Mouse (Mus musculus) duodenum, adult 2 months (tissue): ENCODE measurements around the gene Gm3336. TPM values are rescaled to one million over a fixed set of nuclear protein-coding genes. Genes with fewer than 3 reads are reported as not detected.

ENCODE experiments used
- polyA plus RNA-seq: library from polyadenylated mRNA; depleted of rRNA; stranded (reverse); fragments of >200 nt; gene quantifications from 2 replicates; pipeline ENCODE4 v1.2.3, GENCODE M21; 2012; ENCODE audit warnings: low replicate concordance; rRNA removed

Gene Gm3336
- polyA plus RNA-seq, result 39.9 and 50.2 TPM in 2 replicates

DNA sequence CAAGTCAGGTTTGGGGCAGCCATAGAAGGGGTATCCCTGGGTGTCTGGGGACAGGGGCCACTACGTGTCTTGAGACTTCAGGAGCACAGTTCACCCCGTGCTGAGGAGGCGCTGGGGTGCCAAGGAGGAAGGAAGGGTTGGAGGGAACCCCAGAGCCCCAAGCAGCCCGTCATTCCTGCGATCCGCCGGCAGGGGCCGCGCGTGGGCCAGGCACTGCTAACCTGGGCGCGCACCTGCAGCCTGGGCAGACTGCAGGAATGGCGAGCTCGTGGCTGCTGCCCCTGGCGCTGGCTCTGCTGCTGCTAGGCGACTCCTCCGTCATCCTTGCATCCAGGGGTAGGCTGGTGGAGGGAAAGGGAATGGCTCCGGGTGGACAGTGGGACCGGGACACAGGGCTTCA lies at the start of gene Gm3336:
Gene Gm3336 (plus strand): TSS at position 247 of the 400 bp plus-strand sequence.

DNA sequence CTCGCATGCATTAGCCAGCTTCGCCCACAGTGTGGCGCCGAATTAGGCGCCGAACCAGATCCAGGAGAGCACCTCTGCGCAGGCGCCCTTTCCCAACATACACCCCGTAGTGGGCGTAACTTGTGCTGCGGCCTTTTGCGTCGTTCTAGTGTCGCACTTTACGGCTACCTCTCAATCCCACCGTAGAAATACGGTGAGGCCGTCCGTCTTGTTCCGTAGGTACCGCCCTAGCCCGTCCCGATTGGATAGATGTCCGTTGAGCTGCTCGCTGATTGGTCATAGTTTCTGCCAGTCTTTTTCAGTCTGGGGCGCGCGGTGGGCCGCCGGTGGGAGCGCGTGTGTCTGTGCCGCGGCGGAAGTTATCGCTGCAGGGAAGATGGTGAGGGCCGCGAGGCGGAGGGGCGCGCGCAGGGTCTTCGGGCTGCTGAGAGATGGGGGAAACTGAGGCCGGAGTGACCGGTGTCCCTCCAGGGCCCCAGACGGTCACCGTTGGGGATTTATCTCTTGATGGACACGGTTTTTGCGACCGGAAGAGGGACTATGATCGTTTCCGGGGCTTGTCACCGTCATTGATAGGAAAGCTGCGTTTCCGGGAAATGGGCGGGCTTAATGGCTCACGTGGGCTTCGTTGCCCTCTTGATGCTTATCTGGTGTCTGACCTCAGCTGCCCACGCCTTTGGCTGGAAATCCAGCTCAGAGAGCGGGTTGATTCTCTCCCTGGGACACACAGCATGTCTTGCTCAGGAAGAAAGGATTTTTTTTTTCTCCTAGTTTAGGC lies 45.1 kb upstream of the Gm3336 start, which contains the start of gene Lsm4:
Gene Lsm4 (plus strand): TSS at position 170 of the 778 bp plus-strand sequence.

DNA sequence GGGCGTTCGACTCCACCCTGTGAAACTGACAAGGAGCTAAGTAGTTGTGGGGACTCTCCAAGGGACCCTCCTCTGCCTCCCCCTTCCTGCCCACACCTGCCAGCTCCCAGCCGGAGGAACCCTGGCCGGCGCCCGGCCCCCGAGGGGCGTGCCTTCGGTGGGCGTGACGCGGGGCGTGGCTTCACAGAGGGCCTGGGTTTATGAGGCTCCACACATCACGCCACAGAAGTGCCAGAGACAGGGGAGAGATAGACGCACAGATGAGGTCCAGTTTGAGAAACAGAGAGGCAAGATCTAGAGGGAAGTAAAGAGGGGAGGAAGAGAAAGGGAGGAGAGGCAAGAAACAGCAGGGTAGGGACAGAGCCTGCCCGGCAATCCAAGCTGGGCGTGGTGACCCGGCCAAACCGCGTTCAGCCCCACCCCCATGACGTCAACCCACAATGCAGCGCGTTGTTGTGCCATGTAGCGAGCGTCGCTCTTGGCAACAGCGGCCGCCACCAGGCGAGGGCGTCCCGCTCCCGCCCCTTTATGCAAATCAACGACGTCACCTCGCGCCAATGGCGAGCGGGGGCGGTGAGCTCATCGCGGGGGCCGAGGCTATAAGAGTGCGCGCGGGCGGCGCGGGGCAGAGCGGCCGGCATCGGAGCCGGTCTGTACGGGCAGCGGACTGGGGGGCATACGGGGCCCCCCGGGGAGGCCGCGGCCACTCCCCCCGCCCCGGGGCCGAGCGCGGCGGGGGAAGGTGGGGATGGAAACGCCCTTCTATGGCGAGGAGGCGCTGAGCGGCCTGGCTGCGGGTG lies 19.8 kb upstream of the Gm3336 start, which contains the start of gene Jund:
Gene Jund (plus strand): TSS at position 640 of the 800 bp plus-strand sequence.

DNA sequence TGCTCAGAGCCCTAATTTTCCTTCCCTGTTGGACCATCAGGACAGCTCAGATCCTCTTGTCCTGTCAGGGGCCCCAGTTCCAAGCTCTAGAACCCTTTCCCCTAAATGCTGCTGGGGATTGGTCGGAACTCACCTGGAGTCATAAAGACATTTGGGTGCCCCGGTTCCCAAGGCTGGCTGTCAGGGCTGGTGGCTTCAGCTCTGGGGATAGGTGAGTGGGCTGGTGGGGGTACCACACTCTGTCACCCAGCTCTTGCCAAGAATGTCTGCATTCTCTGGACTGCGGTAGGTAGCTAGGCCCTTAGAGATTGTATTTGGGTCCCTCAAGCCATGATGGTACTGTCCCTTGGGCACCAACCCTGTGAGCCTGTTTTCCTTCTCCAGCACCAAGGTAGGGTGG lies 15.1 kb upstream of the Gm3336 start, which contains the start of gene Iqcn:
Gene Iqcn (plus strand): TSS at position 171 of the 400 bp plus-strand sequence.

DNA sequence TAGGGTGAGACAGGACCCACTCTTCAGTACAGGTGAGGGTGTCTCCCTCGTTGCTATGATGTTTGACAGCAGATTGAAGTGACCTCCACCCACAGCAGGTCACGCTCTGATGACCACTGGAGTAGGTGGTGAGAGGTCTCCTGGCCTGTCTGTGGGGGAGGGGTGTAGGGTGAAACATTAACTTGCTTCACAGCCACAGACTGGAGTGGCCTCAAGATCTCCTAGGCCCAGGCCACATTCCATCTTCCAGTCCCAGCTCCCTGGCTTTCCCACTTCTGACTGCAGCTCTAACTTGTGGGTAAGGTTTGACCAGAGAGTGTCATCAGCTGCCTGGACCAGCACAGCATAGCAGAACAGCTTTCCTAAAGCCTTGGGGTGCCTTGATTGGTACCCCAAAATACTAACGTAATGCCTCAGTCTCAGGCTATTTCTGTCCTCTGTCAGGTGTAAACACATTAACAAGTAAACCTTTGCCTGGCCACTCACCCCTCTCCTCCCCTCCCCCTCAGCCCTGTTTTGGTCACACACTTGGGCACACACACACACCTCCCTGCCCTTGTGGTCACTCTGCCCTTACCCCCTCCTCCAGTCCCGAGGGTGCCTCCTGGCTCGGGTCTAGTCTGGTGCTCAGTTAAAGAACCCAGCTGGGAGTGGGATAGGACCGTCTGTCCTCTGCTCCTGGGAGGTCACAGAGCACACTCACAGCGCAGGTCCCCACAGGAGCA lies 5.3 kb downstream of the Gm3336 start, which contains the start of gene Pde4c:
Gene Pde4c (plus strand): TSS at position 235 of the 725 bp plus-strand sequence.

DNA sequence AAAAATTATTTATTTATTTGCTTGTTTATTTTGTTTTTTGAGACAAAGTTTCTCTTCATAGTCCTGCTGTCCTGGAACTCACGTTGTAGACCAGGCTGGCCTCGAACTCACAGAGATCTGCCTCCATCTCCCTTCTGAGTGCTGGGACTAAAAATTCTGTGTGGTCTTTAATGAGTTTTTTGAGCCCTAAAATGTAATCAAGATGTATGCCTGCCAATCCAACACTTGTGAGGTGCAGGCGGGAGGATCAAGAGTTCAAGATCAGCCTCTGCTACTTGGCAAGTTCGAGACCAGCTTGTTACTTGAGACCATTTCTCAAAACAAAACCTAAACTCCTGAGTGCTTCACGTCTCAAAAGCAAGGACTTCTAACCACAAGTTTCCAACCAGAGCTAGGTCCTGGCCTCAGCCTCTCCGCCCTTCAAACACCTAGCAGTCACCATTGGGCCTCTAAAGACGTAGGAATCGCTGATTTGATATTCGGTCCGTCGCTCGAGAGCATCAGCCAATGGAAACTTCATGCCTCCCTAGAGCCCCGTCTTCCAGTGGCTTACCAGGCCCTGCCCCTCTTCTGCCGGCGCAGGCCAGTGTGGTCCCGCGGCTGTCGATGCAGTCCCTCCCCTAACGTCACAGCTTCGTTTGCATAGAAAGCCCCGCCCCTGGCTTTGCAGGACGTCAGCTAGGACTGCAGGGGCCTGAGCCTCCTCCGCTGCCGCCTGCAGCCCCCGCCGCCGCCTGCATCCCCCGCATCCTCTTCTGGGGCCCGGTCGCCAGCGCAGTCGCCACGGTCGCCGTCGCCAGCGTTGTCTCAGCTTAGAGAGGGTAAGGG lies 35.9 kb downstream of the Gm3336 start, which contains the start of gene Rab3a:
Gene Rab3a (plus strand): TSS at position 637 of the 828 bp plus-strand sequence.

DNA sequence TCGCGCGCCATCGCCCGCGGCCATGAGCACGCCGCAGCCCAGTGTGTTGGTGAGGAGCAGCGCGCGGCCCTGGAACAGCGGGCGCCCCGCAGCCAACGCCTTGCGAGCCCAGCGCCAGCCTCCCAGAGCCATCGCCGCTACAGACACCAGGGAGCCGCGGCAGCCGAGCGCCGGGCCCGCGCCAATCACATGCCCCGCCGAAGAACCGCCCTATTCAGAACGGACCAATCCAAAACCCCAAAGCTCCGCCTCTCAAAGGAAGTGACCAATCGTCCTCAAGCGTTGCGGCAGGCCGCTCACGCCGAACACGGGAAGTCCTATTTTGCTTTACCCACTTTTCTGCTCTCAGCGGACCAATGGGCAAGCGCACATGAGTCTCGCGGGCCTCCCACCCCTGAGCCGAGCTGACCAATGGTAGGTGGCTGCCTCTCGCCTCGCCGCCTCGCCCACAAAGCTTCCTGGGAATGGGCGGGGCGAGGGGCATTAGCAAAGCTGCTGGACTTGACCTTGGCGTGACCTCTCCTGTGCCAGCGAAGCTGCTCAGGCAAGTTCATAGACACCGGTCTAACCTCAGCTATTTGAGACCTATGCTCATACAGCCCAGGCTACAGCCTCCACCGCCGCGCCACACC lies 42.5 kb downstream of the Gm3336 start, which contains the start of gene Mpv17l2:
Gene Mpv17l2 (minus strand): TSS at position 172 of the 632 bp plus-strand sequence.

Other genes starting within 250 kb of the Gm3336 start
- gene Klhl26, start 241.6 kb upstream of the Gm3336 start, polyA plus RNA-seq, result 22.5 and 31.2 TPM in 2 replicates
- gene Tmem59l, start 231.2 kb upstream of the Gm3336 start, polyA plus RNA-seq, result 2.5 TPM in 2 replicates
- gene Crlf1, start 225.4 kb upstream of the Gm3336 start, polyA plus RNA-seq, result 2.7 and 9.8 TPM in 2 replicates
- gene Rex1bd, start 211.8 kb upstream of the Gm3336 start, polyA plus RNA-seq, result 137 and 190 TPM in 2 replicates
- gene Uba52, start 207.7 kb upstream of the Gm3336 start, polyA plus RNA-seq, result 1,130 and 1,246 TPM in 2 replicates
- 325 and 545 TPM in 2 replicates for gene Fkbp8, start 190.8 kb upstream of the Gm3336 start, polyA plus RNA-seq
- 64.0 and 85.0 TPM in 2 replicates for gene Kxd1, start 190.6 kb upstream of the Gm3336 start, polyA plus RNA-seq
- 25.2 and 37.0 TPM in 2 replicates for gene Ell, start 179.1 kb upstream of the Gm3336 start, polyA plus RNA-seq
- 89.0 and 112 TPM in 2 replicates for gene Isyna1, start 124.2 kb upstream of the Gm3336 start, polyA plus RNA-seq
- gene Ssbp4, start 109.7 kb upstream of the Gm3336 start, polyA plus RNA-seq, result 192 and 205 TPM in 2 replicates
- gene Lrrc25, start 102.4 kb upstream of the Gm3336 start, polyA plus RNA-seq, result 5.9 and 12.7 TPM in 2 replicates
- 7.2 and 7.6 TPM in 2 replicates for gene Gdf15, start 86.1 kb upstream of the Gm3336 start, polyA plus RNA-seq
- 53.9 and 98.0 TPM in 2 replicates for gene Pgpep1, start 58.2 kb upstream of the Gm3336 start, polyA plus RNA-seq
- 82.4 and 136 TPM in 2 replicates for gene Lsm4, start 45.3 kb upstream of the Gm3336 start, polyA plus RNA-seq
- 654 and 1,953 TPM in 2 replicates for gene Jund, start 19.6 kb upstream of the Gm3336 start, polyA plus RNA-seq
- gene Iqcn, start 15.1 kb upstream of the Gm3336 start, polyA plus RNA-seq, result 0.01 and 0.06 TPM in 2 replicates
- gene Pde4c, start 5.2 kb downstream of the Gm3336 start, polyA plus RNA-seq, result 5.2 and 15.1 TPM in 2 replicates
- 30.3 and 33.5 TPM in 2 replicates for gene Rab3a, start 36.1 kb downstream of the Gm3336 start, polyA plus RNA-seq
- gene Mpv17l2, start 42.4 kb downstream of the Gm3336 start, polyA plus RNA-seq, result 107 and 299 TPM in 2 replicates
- 233 and 412 TPM in 2 replicates for gene Pik3r2, start 58.2 kb downstream of the Gm3336 start, polyA plus RNA-seq
- gene Mast3, start 86.5 kb downstream of the Gm3336 start, polyA plus RNA-seq, result 54.1 and 62.5 TPM in 2 replicates
- gene Il12rb1, start 89.9 kb downstream of the Gm3336 start, polyA plus RNA-seq, result 1.4 and 4.2 TPM in 2 replicates
- 38.6 and 40.6 TPM in 2 replicates for gene Arrdc2, start 121.2 kb downstream of the Gm3336 start, polyA plus RNA-seq
- 0.66 and 1.3 TPM in 2 replicates for gene Kcnn1, start 144.7 kb downstream of the Gm3336 start, polyA plus RNA-seq
- 49.4 and 62.1 TPM in 2 replicates for gene Ccdc124, start 155.4 kb downstream of the Gm3336 start, polyA plus RNA-seq
- gene Slc5a5, start 174.2 kb downstream of the Gm3336 start, polyA plus RNA-seq, result 0.33 and 12.5 TPM in 2 replicates
- gene Rpl18a, start 178.9 kb downstream of the Gm3336 start, polyA plus RNA-seq, result 4,446 and 4,916 TPM in 2 replicates
- 22.3 and 22.6 TPM in 2 replicates for gene Map1s, start 187.4 kb downstream of the Gm3336 start, polyA plus RNA-seq